Mouse (Mus musculus): Measurements from ENCODE around the gene Nin. TPM values are rescaled to one million over a fixed set of nuclear protein-coding genes. Genes with fewer than 3 reads are reported as not detected.

Gene Nin
- total RNA-seq, 1 experiment, result 13.9 TPM

DNA sequence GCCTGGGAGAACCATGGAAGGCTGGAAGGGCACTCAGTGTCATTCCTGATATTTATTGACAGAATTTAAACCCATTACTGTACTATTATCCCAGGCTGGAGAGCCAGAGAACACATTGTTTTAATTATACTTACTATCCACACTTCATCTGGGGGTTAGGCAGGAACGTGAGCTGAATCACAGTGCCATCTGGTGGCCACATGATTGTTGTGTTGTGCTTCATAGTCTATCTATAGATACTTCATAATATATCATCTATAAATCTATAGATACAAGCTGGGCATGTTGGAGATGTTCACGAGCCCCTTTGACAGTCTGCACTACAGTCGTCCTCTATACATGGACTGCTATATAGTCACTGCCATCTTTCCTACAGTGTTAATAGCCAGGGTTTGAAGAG is 51.4 kb downstream of the Nin start:
- Histone ChIP-seq H3K9me3 (ENCODE audit: control insufficient read depth, insufficient read depth, low read depth, low read length) (no peaks in the 10 kb centered on the region), H3K9ac (ENCODE audit: insufficient read depth, low read depth, low read length, poor library complexity, severe bottlenecking) (no peak overlapping the region), H3K4me3 (ENCODE audit: insufficient read depth in 1 of 2, low read depth in 1 of 2, low read length in 2 of 2, poor library complexity in 1 of 2, severe bottlenecking in 1 of 2) (no peak overlapping the region), H3K36me3 (ENCODE audit: control insufficient read depth, insufficient read depth, low read length, poor library complexity, severe bottlenecking) (no peaks in the 10 kb centered on the region; the same call in 1 of the 2 replicates), H3K4me1 (ENCODE audit: control insufficient read depth in 2 of 2, insufficient read depth in 2 of 2, low read length in 2 of 2, poor library complexity in 1 of 2) (no peaks in the 10 kb centered on the region), H3K27ac (ENCODE audit: insufficient read depth, low read depth, low read length, poor library complexity, severe bottlenecking) (no peak overlapping the region)
- in situ Hi-C loops (cut with MboI; ENCODE audit: low sequenced_read_pairs in 2 of 2, unreplicated experiment in 2 of 2), result no loop called here
- TF ChIP-seq MAFK (IDR thresholded peaks at IDR 0.05; ENCODE audit: insufficient read depth, low read depth, low read length) (no peak), ZC3H11A (IDR thresholded peaks at IDR 0.05; ENCODE audit: borderline replicate concordance, low read depth, low read length) (0 out of 2 replicates have a peak, but pooled peaks have one; percentile 23), ZNF384 (IDR thresholded peaks at IDR 0.05; ENCODE audit: low read depth, low read length) (no peak), CHD2 (IDR thresholded peaks at IDR 0.05; ENCODE audit: low read depth, low read length) (no peak), HCFC1 (IDR thresholded peaks at IDR 0.05; ENCODE audit: borderline replicate concordance, insufficient read depth, low read length) (no peak)
- DNase-seq (ENCODE audit: low read depth, low spot score), result peak; percentile 13

- TF ChIP-seq ZC3H11A (IDR thresholded peaks at IDR 0.05; ENCODE audit: borderline replicate concordance, low read depth, low read length) (no peak), MAFK (IDR thresholded peaks at IDR 0.05; ENCODE audit: insufficient read depth, low read depth, low read length) (no peak), CHD2 (IDR thresholded peaks at IDR 0.05; ENCODE audit: low read depth, low read length) (no peak), ZNF384 (IDR thresholded peaks at IDR 0.05; ENCODE audit: low read depth, low read length) (no peak), HCFC1 (IDR thresholded peaks at IDR 0.05; ENCODE audit: borderline replicate concordance, insufficient read depth, low read length) (no peak)
- Histone ChIP-seq H3K4me1 (ENCODE audit: control insufficient read depth in 2 of 2, insufficient read depth in 2 of 2, low read length in 2 of 2, poor library complexity in 1 of 2) (no peaks in the 10 kb centered on the region), H3K36me3 (ENCODE audit: control insufficient read depth, insufficient read depth, low read length, poor library complexity, severe bottlenecking) (no peaks in the 10 kb centered on the region; the same call in 1 of the 2 replicates), H3K9me3 (ENCODE audit: control insufficient read depth, insufficient read depth, low read depth, low read length) (no peaks in the 10 kb centered on the region), H3K4me3 (ENCODE audit: insufficient read depth in 1 of 2, low read depth in 1 of 2, low read length in 2 of 2, poor library complexity in 1 of 2, severe bottlenecking in 1 of 2) (no peak overlapping the region), H3K9ac (ENCODE audit: insufficient read depth, low read depth, low read length, poor library complexity, severe bottlenecking) (no peak overlapping the region), H3K27ac (ENCODE audit: insufficient read depth, low read depth, low read length, poor library complexity, severe bottlenecking) (no peak overlapping the region)
- no peak for DNase-seq (ENCODE audit: low read depth, low spot score)
- in situ Hi-C loops (cut with MboI; ENCODE audit: low sequenced_read_pairs in 2 of 2, unreplicated experiment in 2 of 2), result no loop called here
Observed at GRCm38 (mm10) chr12:70058956-70059851, 54.3 kb downstream of the Nin start.

GRCm38 (mm10) chr12:70050699-70051098 is 62.8 kb downstream of the Nin start:
- Histone ChIP-seq H3K9ac (ENCODE audit: insufficient read depth, low read depth, low read length, poor library complexity, severe bottlenecking) (no peak overlapping the region), H3K4me3 (ENCODE audit: insufficient read depth in 1 of 2, low read depth in 1 of 2, low read length in 2 of 2, poor library complexity in 1 of 2, severe bottlenecking in 1 of 2) (no peak overlapping the region), H3K4me1 (ENCODE audit: control insufficient read depth in 2 of 2, insufficient read depth in 2 of 2, low read length in 2 of 2, poor library complexity in 1 of 2) (no peaks in the 10 kb centered on the region), H3K36me3 (ENCODE audit: control insufficient read depth, insufficient read depth, low read length, poor library complexity, severe bottlenecking) (peaks cover 2% of the 10 kb centered on the region; the same call in 1 of the 2 replicates), H3K9me3 (ENCODE audit: control insufficient read depth, insufficient read depth, low read depth, low read length) (no peaks in the 10 kb centered on the region), H3K27ac (ENCODE audit: insufficient read depth, low read depth, low read length, poor library complexity, severe bottlenecking) (no peak overlapping the region)
- no peak for DNase-seq (ENCODE audit: low read depth, low spot score)
- TF ChIP-seq MAFK (IDR thresholded peaks at IDR 0.05; ENCODE audit: insufficient read depth, low read depth, low read length), result no peak
- TF ChIP-seq ZNF384 (IDR thresholded peaks at IDR 0.05; ENCODE audit: low read depth, low read length), result no peak
- in situ Hi-C loops (cut with MboI; ENCODE audit: low sequenced_read_pairs in 2 of 2, unreplicated experiment in 2 of 2), result no loop called here

DNA sequence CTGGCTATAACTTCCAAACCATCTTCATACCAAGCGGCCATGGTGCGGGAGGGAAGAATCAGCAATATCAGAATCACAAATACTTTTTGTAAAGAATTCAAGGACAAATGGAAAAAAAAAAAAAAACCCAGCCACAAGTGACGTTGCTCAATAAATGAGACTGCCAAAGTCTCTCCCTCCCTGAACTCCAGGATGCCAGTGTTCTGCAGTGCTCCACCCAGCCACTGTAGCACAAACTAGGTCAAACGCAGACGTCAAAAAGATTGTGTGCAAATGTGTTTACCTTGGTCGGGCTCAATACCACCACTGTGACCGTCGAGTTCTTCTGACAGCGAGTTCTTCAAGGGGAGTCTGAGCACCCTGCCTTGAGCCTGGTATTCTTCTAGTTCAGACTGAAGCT is 64.8 kb downstream of the Nin start:
- no peak for TF ChIP-seq HCFC1 (IDR thresholded peaks at IDR 0.05; ENCODE audit: borderline replicate concordance, insufficient read depth, low read length)
- no peak for TF ChIP-seq CHD2 (IDR thresholded peaks at IDR 0.05; ENCODE audit: low read depth, low read length)
- no peak for TF ChIP-seq ZNF384 (IDR thresholded peaks at IDR 0.05; ENCODE audit: low read depth, low read length)
- no peak for TF ChIP-seq MAFK (IDR thresholded peaks at IDR 0.05; ENCODE audit: insufficient read depth, low read depth, low read length)
- no peak for TF ChIP-seq ZC3H11A (IDR thresholded peaks at IDR 0.05; ENCODE audit: borderline replicate concordance, low read depth, low read length)

More for the DNA sequence above, 64.8 kb downstream of the Nin start:
- no peaks in the 10 kb centered on the region for H3K9me3 ChIP-seq (ENCODE audit: control insufficient read depth, insufficient read depth, low read depth, low read length)
- H3K4me3 ChIP-seq (ENCODE audit: insufficient read depth in 1 of 2, low read depth in 1 of 2, low read length in 2 of 2, poor library complexity in 1 of 2, severe bottlenecking in 1 of 2), result no peak overlapping the region
- in situ Hi-C loops (cut with MboI; ENCODE audit: low sequenced_read_pairs in 2 of 2, unreplicated experiment in 2 of 2), result no loop called here
- no peak for DNase-seq (ENCODE audit: low read depth, low spot score)
- no peaks in the 10 kb centered on the region for H3K4me1 ChIP-seq (ENCODE audit: control insufficient read depth in 2 of 2, insufficient read depth in 2 of 2, low read length in 2 of 2, poor library complexity in 1 of 2)
- H3K36me3 ChIP-seq (ENCODE audit: control insufficient read depth, insufficient read depth, low read length, poor library complexity, severe bottlenecking), result peaks cover 3% of the 10 kb centered on the region; the same call in 1 of the 2 replicates
- H3K27ac ChIP-seq (ENCODE audit: insufficient read depth, low read depth, low read length, poor library complexity, severe bottlenecking), result no peak overlapping the region
- no peak overlapping the region for H3K9ac ChIP-seq (ENCODE audit: insufficient read depth, low read depth, low read length, poor library complexity, severe bottlenecking)
